Mouse (Mus musculus) ES-E14 (cell line): ENCODE measurements around the gene Asns.

Experiments
- CHD2 ChIP-seq: IDR thresholded peaks from 2 replicates; pipeline ENCODE4 v1.6.1; 2014; ENCODE audit warnings: mild to moderate bottlenecking, low read depth, low read length, inconsistent platforms
- HCFC1 ChIP-seq: IDR thresholded peaks from 2 replicates; pipeline ENCODE4 v1.6.1; 2012; ENCODE audit warnings: low read length, inconsistent platforms, borderline replicate concordance; ENCODE audit not compliant: insufficient read depth
- MAFK ChIP-seq: IDR thresholded peaks from 2 replicates; pipeline ENCODE4 v1.6.1; 2014; ENCODE audit warnings: mild to moderate bottlenecking, low read depth, low read length, inconsistent platforms; ENCODE audit not compliant: insufficient read depth
- ZNF384 ChIP-seq: IDR thresholded peaks from 2 replicates; pipeline ENCODE4 v1.6.1; 2012; ENCODE audit warnings: low read depth, low read length, inconsistent platforms

GRCm38 (mm10) chr6:7732754-7733708, 40.0 kb upstream of the Asns start:
- TF ChIP-seq ZNF384 (no peak), HCFC1 (no peak), CHD2 (no peak), MAFK (no peak)
